Mouse (Mus musculus): ENCODE measurements around the gene Bphl. TPM values are rescaled to one million over a fixed set of nuclear protein-coding genes. Genes with fewer than 3 reads are reported as not detected.

Gene Bphl
- polyA plus RNA-seq, 1 experiment from 2014 or later, result 44.4 TPM

GRCm38 (mm10) chr13:34088871-34089288, 51.5 kb downstream of the Bphl start:
- Histone ChIP-seq H3K36me3 (no peaks in the 10 kb centered on the region), H3K27ac (ENCODE audit: poor library complexity, severe bottlenecking) (no peak overlapping the region), H3K4me3 (no peak overlapping the region), H3K27me3 (replicated peaks) (no peaks in the 10 kb centered on the region), H3K4me1 (replicated peaks) (peaks cover 25% of the 10 kb centered on the region), H3K9ac (no peak overlapping the region), H3K9me3 (replicated peaks) (no peaks in the 10 kb centered on the region), H3K4me2 (no peak overlapping the region)
- no peak for ATAC-seq (ENCODE audit: insufficient number of reproducible peaks, low FRiP score)
- WGBS, result 58% methylated on average over 7 of the region's 7 CpGs

GRCm38 (mm10) chr13:34089358-34089757, 52.0 kb downstream of the Bphl start:
- ATAC-seq (ENCODE audit: insufficient number of reproducible peaks, low FRiP score), result no peak
- H3K27me3 ChIP-seq (replicated peaks), result no peaks in the 10 kb centered on the region
- no peak overlapping the region for H3K4me3 ChIP-seq
- peaks cover 25% of the 10 kb centered on the region for H3K4me1 ChIP-seq (replicated peaks)
- H3K36me3 ChIP-seq, result no peaks in the 10 kb centered on the region
- H3K27ac ChIP-seq (ENCODE audit: poor library complexity, severe bottlenecking), result no peak overlapping the region
- no peak overlapping the region for H3K4me2 ChIP-seq
- WGBS, result 48% methylated on average over 3 of the region's 3 CpGs
- no peaks in the 10 kb centered on the region for H3K9me3 ChIP-seq (replicated peaks)
- no peak overlapping the region for H3K9ac ChIP-seq

- 26% methylated on average over 7 of the region's 7 CpGs for WGBS
- Histone ChIP-seq H3K27ac (ENCODE audit: poor library complexity, severe bottlenecking) (peak overlapping the region; percentile 64; the same call in 1 of the 2 replicates), H3K4me2 (no peak overlapping the region), H3K9ac (no peak overlapping the region), H3K27me3 (replicated peaks) (no peaks in the 10 kb centered on the region), H3K4me3 (no peak overlapping the region), H3K9me3 (replicated peaks) (no peaks in the 10 kb centered on the region), H3K36me3 (no peaks in the 10 kb centered on the region), H3K4me1 (replicated peaks) (peaks cover 16% of the 10 kb centered on the region)
- ATAC-seq (ENCODE audit: insufficient number of reproducible peaks, low FRiP score), result peak; percentile 59; the same call in 1 of the 2 replicates
These were observed 58.4 kb downstream of the Bphl start for GRCm38 (mm10) chr13:34095542-34096435.

GRCm38 (mm10) chr13:34096455-34096854, 59.1 kb downstream of the Bphl start:
- Histone ChIP-seq H3K4me2 (no peak overlapping the region), H3K27ac (ENCODE audit: poor library complexity, severe bottlenecking) (peak overlapping the region; percentile 64; the same call in 1 of the 2 replicates)
- no peak for ATAC-seq (ENCODE audit: insufficient number of reproducible peaks, low FRiP score)

DNA sequence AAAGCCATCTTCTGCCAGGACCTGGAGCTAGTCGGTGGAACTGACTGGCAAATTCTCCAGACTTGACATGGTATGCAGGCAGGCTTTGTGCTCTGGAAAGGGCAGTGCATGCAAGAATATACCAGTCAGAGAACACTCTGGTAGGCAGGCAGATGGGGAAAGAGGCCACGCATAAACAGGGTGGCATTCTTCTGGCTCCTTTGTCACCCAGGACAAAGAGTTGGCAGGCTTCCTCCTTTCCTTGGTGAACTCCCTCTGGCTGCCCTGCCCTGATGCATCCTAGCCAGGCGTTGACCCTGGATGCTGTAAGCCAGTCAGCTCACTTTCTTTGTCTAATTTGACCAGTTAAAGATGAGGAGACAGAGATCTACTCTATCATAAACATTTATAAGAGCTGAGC, 59.7 kb downstream of the Bphl start:
- Histone ChIP-seq H3K4me1 (replicated peaks) (peaks cover 18% of the 10 kb centered on the region), H3K27me3 (replicated peaks) (no peaks in the 10 kb centered on the region), H3K36me3 (no peaks in the 10 kb centered on the region), H3K27ac (ENCODE audit: poor library complexity, severe bottlenecking) (no peak overlapping the region), H3K4me2 (no peak overlapping the region), H3K4me3 (no peak overlapping the region), H3K9me3 (replicated peaks) (no peaks in the 10 kb centered on the region), H3K9ac (no peak overlapping the region)
- ATAC-seq (ENCODE audit: insufficient number of reproducible peaks, low FRiP score), result no peak
- WGBS, result 68% methylated on average over 3 of the region's 3 CpGs

More at GRCm38 (mm10) chr13:34096455-34096854, 59.1 kb downstream of the Bphl start:
- WGBS, result 65% methylated on average over 4 of the region's 4 CpGs
- Histone ChIP-seq H3K4me1 (replicated peaks) (peaks cover 18% of the 10 kb centered on the region), H3K9ac (no peak overlapping the region), H3K36me3 (no peaks in the 10 kb centered on the region), H3K9me3 (replicated peaks) (no peaks in the 10 kb centered on the region), H3K4me3 (no peak overlapping the region), H3K27me3 (replicated peaks) (no peaks in the 10 kb centered on the region)

DNA sequence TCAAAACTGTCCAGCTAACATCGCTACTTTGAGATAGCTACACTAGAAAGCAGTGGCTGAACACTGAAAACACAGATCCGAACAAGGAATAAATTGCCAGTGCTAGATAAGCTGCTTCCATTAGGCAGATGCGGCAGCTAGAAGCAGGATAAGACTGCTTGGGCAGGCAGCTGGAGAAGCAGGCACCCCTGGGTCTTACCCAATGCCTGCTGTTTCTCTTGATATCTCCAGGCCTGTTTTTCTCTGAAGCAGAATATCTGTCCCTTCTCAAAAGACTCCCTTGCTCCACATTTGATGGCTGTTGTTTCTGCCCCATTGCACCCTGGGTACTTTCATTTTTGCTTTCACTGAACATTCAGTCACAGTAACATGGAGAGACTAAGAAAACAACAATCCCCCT, 63.3 kb downstream of the Bphl start:
- no peaks in the 10 kb centered on the region for H3K9me3 ChIP-seq (replicated peaks)
- no peak for ATAC-seq (ENCODE audit: insufficient number of reproducible peaks, low FRiP score)
- H3K9ac ChIP-seq, result no peak overlapping the region
- peaks cover 19% of the 10 kb centered on the region for H3K4me1 ChIP-seq (replicated peaks)
- WGBS, result 22% methylated on average over 3 of the region's 3 CpGs
- H3K27me3 ChIP-seq (replicated peaks), result no peaks in the 10 kb centered on the region
- H3K4me3 ChIP-seq, result no peak overlapping the region
- H3K4me2 ChIP-seq, result 0 out of 2 replicates have a peak overlapping the region, but pooled peaks have one; percentile 16
- H3K36me3 ChIP-seq, result no peaks in the 10 kb centered on the region
- H3K27ac ChIP-seq (ENCODE audit: poor library complexity, severe bottlenecking), result no peak overlapping the region

GRCm38 (mm10) chr13:34101247-34101646, 63.9 kb downstream of the Bphl start:
- H3K4me2 ChIP-seq, result no peak overlapping the region
- peaks cover 14% of the 10 kb centered on the region for H3K4me1 ChIP-seq (replicated peaks)
- H3K9me3 ChIP-seq (replicated peaks), result no peaks in the 10 kb centered on the region
- WGBS, result 92% methylated on average over 10 of the region's 10 CpGs
- no peak overlapping the region for H3K27ac ChIP-seq (ENCODE audit: poor library complexity, severe bottlenecking)
- ATAC-seq (ENCODE audit: insufficient number of reproducible peaks, low FRiP score), result no peak
- H3K36me3 ChIP-seq, result no peaks in the 10 kb centered on the region
- H3K4me3 ChIP-seq, result no peak overlapping the region
- H3K9ac ChIP-seq, result no peak overlapping the region
- H3K27me3 ChIP-seq (replicated peaks), result no peaks in the 10 kb centered on the region

DNA sequence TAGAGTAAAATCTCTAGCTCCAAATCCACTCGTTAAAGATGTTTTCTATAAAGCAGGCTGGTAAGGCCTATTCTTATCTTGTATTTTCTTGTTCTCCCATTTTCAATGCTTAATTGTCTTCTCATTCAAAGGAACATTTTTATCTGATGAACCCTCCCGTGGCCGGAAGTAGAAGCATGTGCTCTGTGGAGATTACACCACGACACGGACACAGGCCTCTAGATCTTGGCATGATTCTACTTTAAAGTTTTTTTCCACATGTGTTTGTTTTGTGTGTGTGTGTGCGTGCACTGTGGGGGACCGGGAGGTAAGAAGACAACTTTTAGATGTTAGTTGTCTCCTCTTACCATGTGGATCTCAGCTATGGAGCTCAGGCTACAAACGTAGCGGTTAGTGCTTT, 64.5 kb downstream of the Bphl start:
- WGBS, result 59% methylated on average over 9 of the region's 9 CpGs
- no peak for ATAC-seq (ENCODE audit: insufficient number of reproducible peaks, low FRiP score)
- no peak overlapping the region for H3K4me3 ChIP-seq
- no peaks in the 10 kb centered on the region for H3K36me3 ChIP-seq
- no peaks in the 10 kb centered on the region for H3K27me3 ChIP-seq (replicated peaks)
- no peaks in the 10 kb centered on the region for H3K9me3 ChIP-seq (replicated peaks)
- no peak overlapping the region for H3K4me2 ChIP-seq
- peaks cover 10% of the 10 kb centered on the region; the same call in 1 of the 2 replicates for H3K4me1 ChIP-seq (replicated peaks)
- H3K9ac ChIP-seq, result no peak overlapping the region
- no peak overlapping the region for H3K27ac ChIP-seq (ENCODE audit: poor library complexity, severe bottlenecking)

- Histone ChIP-seq H3K4me3 (no peak overlapping the region), H3K9ac (no peak overlapping the region), H3K27me3 (replicated peaks) (no peaks in the 10 kb centered on the region), H3K4me1 (replicated peaks) (peaks cover 10% of the 10 kb centered on the region; the same call in 1 of the 2 replicates), H3K9me3 (replicated peaks) (no peaks in the 10 kb centered on the region), H3K27ac (ENCODE audit: poor library complexity, severe bottlenecking) (0 out of 2 replicates have a peak overlapping the region, but pooled peaks have one; percentile 21), H3K36me3 (no peaks in the 10 kb centered on the region), H3K4me2 (no peak overlapping the region)
- 35% methylated on average over 1 of the region's 1 CpGs for WGBS
- no peak for ATAC-seq (ENCODE audit: insufficient number of reproducible peaks, low FRiP score)
These were observed 68.0 kb downstream of the Bphl start for GRCm38 (mm10) chr13:34105364-34105763.

- H3K27ac ChIP-seq (ENCODE audit: poor library complexity, severe bottlenecking), result no peak overlapping the region
- H3K4me3 ChIP-seq, result no peak overlapping the region
- no peak for ATAC-seq (ENCODE audit: insufficient number of reproducible peaks, low FRiP score)
- WGBS, result 89% methylated on average over 2 of the region's 2 CpGs
- H3K4me1 ChIP-seq (replicated peaks), result 0 out of 2 replicates have a peak, but pooled peaks cover 4% of the 10 kb centered on the region
- no peaks in the 10 kb centered on the region for H3K36me3 ChIP-seq
- no peaks in the 10 kb centered on the region for H3K9me3 ChIP-seq (replicated peaks)
- no peak overlapping the region for H3K9ac ChIP-seq
- H3K4me2 ChIP-seq, result no peak overlapping the region
- H3K27me3 ChIP-seq (replicated peaks), result no peaks in the 10 kb centered on the region
These were observed 68.9 kb downstream of the Bphl start for GRCm38 (mm10) chr13:34106256-34106655.

- Histone ChIP-seq H3K9ac (no peak overlapping the region), H3K4me3 (no peak overlapping the region), H3K4me2 (no peak overlapping the region), H3K4me1 (replicated peaks) (0 out of 2 replicates have a peak, but pooled peaks cover 4% of the 10 kb centered on the region), H3K27me3 (replicated peaks) (no peaks in the 10 kb centered on the region), H3K9me3 (replicated peaks) (no peaks in the 10 kb centered on the region), H3K27ac (ENCODE audit: poor library complexity, severe bottlenecking) (no peak overlapping the region), H3K36me3 (no peaks in the 10 kb centered on the region)
- ATAC-seq (ENCODE audit: insufficient number of reproducible peaks, low FRiP score), result no peak
- 83% methylated on average over 1 of the region's 1 CpGs for WGBS
These were observed 69.6 kb downstream of the Bphl start for GRCm38 (mm10) chr13:34106999-34107398.
